Mouse (Mus musculus): ENCODE data around the gene Il9.

Il9 gene

DNA sequence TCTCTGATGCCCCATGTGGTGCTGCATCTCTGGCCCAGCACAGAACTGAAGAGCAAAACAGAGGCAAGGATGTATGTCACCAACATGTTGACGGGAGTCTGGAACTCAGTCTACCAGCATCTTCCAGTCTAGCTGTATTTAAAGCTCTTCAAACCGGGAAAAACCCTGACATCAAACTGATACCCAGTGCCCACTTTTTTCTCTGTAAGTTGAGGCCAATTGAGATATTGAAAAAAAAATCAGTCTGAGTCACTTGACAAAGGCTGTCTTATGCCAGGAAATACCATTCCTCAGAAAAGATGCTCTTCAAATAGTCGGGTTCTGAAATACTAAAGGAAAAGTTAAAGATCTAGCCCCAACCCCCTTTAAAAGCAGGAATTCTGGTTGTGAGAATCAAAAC lies at the start of gene Il9:
TSS of gene Il9 (minus strand) at position 101 of the 400 bp plus-strand sequence.
- DNase-seq = no peak

DNA sequence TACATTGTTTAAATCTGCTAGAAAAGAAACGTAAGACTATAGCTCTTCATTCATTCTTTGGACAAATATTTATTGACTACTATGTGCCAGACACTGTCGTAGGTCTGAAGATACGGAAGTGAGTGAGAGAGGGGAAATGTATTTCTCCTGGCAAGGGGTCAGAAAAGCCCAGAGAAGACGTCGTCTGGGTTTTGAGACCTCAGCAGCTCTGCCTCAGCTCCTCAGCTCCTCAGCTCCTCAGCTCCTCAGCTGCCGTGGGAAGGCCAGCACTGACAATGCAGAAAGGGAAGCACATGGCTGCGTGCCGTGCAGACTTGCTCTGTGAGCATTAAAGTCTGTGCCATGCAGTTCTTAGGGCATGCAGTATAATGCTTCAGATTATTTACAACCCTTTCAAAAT lies 47.6 kb upstream of the Il9 start:
- DNase-seq = no peak

DNA sequence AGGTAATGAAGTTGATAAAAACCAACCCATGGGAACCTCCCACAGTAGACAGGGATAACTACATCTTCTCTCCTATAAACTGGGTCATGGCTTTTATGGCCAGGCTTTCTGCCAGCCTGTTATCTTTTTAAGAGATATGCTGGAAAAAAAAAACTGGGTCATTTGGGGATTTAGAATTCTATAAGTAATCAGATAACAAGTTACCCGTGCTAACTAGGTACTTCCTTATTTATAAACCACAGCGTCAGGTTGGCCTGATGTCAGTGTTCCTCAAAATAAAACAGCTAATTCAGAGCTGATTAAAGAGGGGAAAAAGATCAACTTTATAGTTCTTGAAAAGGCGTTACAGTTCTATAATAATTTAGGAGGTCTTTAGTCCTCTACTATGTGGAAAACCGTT lies 47.0 kb upstream of the Il9 start:
- no peak for DNase-seq

DNA sequence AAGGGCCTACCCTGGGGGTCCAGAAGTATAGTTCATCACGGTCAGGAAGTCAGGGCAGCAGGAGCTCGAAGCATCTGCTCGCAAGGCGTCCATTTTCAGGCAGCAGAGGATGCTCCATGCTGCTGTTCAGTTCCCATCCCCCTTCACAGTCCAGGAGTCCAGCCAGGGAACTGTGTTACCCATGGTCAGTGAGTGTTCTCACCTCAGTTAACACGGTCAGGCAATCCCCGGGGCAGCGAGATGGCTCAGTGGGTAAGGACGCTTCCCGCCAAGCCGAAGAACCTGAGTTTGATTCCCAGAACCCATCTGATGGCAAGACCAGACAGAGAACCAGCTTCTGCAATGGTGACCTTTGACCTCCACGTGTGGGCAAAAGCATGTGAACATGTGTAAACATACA lies 46.2 kb upstream of the Il9 start:
- DNase-seq = no peak

DNA sequence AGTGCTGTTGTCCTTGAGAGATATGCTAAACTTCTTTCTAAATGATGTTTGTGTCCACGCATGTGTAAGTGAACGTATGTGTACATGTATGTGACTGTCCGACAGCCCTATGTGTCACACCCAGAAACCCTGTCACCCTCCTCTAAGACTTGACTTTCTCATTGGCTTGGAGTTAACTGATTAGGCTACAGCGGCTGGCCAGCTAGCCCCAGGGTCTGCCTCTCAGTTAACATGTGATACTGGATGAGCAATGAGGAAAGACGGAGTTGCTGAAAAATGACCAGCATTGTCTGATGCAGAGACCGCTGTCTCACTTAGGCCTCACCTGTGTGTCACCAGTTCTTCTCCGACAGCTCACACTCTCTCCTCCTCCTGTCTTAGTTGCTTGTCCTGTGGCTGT lies 45.8 kb upstream of the Il9 start:
- no peak for DNase-seq

DNA sequence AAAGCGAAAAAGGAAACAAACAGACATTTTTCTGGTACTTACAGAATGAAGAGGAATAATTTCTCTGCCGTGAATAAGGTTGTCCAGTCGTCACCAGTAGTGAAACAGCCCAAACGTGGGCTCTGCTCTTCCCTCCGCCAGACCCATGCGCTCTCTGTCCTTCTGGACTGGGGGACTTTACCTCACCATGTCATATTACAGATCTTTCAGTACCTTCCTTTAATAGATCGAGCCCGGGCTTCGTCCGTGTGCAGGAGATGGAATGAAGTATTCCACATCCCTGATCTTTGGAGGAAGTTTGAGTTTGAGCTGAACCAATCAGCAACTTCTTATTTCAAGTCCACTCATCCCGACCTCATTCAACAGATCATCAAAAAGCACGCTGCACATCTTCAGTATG lies 44.8 kb upstream of the Il9 start:
- DNase-seq = no peak

DNA sequence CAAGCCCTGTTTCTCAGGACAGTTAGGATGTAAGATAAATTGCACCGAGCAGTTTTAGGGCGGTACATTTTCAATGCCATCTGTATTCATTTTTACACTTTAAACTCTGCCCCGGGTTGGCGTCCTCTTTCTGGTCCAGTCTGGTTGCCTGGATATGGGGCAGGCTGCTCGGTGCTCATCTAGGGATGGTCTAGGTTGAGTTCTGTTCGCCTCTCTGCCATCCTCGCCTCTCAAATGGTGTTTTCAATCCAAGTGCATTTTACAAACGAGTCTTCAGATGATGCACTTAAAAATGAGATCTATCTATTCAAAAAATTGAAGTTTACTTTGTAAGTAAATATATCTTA lies 40.7 kb upstream of the Il9 start:
- no peak for DNase-seq

DNA sequence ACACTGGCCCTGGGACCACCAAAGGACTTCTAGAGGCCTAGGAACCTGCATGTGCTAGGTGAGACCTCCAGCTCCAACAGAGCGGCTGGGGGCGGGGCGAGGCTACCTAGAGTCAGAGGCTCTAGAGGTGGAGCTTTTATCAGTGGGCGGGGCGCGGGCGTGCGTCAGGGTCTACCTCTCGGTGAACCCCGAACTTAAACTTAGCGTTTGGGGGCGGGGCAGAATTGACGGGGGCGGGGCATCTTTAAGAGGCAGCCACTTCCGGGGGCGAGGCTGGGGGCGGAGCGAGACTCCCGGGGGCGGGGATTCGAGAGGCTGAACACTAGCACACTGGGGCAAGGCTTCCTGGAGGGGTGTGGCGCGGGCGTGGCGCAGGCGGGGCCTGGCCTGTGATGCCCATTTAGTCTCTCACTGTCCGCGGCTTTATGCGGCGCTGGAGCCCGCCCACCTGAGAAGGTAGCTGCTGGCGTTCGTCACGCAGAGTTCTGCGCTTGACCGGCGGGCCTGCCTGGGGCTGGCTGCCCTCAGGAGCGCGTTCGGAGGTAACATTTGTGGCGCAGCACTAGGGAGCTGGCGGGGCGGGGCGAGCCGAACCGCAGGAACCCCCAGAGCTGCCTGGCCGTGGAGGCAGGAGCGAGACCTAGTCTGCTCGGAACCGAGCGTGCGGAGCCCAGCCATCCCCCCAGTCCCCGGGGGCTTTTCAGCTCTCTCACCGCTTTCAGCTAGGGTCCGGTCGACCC lies 40.2 kb upstream of the Il9 start, which contains the start of gene Fbxl21:
TSS of gene Fbxl21 (plus strand) at position 392 of the 740 bp plus-strand sequence.
- DNase-seq = peak; percentile 92

DNA sequence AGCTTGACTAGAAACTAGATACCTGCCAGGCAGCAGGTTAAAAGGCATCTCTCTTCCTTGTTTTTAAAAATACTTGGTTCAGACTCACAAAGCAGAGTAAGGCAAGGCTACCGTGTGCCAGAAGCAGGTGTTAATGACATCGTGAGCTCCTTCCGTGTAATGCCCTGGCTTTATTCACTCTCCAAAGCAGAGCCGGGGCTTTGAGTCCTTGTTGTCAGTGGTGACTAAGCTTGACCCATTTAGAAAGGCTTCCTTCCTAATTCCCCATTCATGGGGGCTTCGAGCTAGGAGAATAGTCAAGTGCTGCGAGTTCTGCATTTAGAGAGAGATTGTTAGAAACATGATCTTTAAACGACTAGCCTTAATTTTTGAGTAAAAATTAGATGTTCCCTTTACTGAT lies 34.8 kb upstream of the Il9 start:
- no peak for DNase-seq

DNA sequence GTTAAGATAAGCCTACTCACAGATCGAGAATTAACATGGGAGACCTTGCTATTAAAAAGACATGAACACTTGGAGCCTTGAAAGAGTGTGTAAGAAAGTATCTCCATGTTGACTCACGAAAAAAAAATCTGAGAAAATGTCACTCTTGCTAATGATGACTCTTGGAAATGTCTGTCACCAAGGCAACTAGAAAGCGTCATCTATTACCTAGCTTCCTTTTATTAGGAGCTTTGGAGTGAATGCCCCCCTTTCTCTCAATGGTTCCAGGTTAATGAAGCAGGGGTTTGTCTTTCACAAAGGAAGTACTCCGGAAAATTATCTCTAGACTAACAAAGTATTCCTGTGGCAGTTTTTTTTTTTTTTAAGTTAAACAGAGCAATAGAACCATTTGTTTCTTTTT lies 34.3 kb upstream of the Il9 start:
- DNase-seq = no peak

DNA sequence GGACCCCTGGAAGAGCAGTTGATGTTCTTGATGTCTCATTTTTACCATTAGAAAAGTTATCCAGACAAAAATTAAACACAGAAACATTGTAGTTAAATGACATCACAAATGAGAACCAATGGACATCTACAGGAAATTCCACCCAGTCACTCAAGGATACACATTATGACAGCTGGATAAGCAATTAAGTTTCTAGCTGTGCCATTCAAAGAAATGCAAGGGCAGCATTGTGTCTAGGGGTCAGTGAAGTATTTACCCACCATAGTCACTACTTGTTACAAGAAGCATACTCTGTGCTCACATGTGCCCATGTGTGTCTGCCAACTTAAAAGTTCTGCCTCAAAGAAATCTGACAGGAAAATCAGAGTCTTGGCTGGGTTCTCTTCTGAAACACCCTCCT lies 31.5 kb upstream of the Il9 start:
- DNase-seq = no peak

DNA sequence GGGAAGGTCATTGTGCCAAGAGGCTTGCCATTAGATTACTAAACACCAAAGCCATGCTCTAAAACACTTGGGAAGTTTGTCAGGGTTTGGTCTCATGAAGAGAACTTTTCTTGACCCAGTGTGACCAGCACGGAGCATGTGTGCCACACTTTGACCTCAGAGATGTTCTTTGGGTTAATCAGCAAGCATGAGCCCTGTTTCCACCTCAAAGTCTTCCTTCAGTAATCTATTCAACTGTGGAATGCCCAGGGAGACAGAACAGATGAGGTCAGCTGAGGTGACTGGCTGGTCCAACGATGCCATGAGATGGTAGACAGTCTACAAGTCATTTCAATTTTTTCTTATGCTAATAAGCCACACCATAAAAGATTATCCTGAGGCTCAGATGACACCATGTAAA lies 27.8 kb upstream of the Il9 start:
- DNase-seq = no peak

DNA sequence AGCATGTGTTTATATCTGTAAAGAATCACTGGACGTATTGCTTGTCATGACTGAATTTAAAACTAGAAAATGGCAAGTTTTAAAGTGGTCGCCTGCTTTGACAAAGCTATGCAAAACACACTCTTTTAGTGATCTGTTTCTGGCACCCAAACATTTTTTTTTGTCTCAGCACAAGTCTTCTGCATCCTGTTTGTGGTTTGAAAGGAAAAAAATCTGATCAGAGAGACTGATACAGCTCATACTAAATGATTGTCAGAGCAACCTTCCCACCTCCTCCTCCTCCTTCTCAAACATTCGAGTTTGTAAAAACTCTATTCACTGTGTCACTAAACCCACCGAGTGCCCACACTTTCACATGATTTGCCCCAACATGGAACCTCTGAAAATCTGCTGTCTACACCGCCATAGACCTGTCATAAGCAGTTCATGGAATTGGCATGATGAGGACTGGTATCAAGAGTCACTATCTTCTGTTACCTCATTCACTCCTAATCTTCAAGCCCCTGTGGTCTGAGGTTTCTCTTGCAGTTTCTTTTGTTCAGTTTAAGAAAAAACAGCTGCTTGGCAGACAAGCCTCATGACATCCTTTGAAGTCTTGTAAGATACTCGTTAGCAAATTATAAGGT lies 24.9 kb upstream of the Il9 start:
- peak; percentile 62 for DNase-seq

DNA sequence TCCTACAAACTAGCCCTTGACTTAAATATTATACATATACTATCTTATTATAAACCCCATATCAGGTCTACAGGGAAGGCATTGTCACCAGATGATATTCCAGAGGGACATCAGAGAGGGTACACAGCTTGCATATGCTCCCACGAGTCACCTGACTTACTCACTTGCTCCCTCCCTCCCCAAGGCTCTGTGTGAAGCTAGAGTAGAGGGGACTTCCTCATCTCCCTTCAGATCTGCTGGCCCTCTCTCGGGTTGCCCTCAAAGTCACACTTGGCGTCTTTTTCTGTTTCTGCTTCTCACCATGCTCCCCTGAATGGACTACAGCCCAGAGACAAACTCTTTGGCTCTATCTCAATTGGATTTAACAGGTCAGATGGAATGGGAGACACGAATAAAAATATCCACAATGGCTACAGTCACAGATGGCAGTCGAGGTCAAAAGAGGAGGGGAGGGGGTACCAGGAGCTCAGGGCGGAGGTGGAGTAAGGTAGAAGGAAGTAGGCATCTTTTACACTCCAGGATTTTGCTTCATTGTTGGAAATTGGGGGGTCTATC lies 19.9 kb upstream of the Il9 start:
- no peak for DNase-seq

DNA sequence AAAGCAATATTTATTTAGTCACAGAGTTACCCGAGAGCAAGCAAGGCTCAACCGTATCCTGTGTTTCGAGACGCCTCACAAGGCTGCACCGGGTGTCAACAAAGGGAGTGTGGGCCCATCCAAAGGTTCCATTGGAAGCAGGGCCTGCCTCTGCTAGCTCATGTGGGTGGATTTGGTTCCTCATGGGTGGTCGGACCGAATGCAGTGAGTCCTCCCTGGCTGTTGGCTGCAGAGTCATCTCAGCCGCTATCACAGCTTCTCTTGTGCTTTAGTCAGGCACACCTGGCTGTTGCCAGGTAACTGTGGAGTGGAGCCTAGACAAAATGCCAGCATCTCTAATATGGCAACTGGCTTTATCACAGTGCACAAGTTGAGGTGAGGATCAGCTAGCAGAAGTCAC lies 18.6 kb upstream of the Il9 start:
- no peak for DNase-seq

DNA sequence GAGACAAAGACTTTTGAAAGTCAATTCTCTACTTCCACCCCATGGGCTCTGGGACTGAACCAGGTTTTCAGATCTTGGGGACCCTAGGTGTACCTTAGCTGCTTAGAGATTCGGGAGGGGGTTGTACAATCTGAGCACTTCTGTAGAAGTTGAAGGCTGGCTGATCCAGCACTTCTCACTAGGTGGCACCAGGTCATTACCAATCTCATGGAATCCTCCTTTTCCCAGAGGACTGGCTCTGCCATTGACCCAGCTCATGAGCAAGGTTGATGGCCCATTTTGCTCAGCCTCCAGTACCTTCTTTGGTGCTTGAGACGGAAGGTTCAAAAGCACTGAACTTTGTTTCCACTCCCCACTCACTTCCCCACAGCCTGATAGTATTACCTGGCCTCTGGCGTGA lies 18.1 kb upstream of the Il9 start:
- DNase-seq = no peak

DNA sequence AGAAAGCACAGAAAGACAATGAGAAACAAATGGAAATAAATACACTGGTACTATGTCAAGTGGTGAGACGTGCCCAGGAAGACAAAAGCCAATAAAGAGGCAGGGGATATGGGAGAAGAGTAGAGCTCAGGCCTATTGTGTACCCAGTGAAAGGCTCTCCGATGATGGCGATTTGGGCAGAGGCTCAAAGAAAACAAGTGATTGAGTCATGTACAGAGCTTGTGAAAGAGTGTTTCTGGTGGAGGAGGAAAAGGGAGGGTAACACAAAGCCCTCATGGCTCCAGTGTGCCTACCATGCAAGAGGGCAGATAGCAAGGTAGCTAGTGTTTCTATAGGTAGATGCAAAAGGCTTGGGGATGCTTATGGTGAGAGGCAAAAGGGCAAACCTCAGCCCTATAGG lies 12.4 kb upstream of the Il9 start:
- DNase-seq = no peak

DNA sequence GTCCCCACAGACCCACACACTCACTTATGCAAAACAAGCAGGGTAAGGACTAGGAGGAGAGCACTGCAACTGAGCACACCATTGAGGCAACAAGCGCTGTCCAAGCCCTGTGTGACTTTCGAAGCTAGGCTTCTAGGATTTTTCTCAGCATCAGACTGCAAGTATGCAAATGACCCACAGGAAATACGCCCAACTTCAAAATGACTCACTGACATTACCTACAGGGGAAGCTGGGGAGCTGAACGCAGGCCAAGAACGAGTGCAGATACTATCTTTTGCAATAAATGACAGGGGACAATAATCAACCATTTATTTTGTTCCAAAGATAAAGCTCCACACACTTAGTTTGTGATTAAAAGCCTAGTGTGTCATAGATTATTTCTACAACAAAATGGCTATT lies 6.0 kb upstream of the Il9 start:
- no peak for DNase-seq

DNA sequence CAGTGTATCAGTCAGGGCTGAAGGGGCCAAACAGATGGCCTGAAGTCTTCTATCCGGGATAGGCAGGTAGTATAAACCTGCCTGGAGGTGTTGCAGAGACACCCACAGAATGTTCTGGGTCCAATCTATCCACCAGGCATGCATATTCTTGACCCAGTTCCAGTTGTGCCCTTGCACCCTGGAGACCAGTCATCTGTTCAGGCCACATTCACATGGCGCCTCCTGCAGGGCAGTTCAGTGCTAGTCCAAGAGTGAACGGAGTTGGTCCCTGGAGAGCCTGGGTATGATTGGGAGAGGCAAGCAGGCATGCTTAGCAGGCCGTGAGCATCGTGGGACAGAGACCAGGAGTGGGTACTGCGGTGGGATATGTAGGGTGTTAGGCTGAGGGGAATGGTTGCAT lies 4.0 kb downstream of the Il9 start:
- no peak for DNase-seq

DNA sequence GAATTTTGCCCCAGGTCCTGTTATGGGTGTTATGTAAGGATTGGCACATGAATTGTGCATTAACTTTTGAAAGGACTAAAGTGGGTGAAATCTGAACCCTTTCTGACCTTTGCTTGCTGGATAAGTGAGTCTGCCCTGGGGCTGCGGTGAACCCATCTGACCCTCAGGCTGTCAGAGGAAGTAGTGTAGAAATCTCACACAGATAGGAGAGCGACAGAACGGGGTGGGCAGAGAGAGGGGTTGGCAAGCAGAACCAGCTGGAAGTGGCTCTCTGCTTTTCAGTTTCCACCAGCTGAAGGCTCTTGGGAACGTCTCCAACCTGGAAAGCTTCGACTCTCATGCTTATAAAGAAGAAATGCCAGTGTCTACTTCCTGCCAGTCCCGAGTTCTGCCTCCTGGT lies 4.8 kb downstream of the Il9 start:
- no peak for DNase-seq

DNA sequence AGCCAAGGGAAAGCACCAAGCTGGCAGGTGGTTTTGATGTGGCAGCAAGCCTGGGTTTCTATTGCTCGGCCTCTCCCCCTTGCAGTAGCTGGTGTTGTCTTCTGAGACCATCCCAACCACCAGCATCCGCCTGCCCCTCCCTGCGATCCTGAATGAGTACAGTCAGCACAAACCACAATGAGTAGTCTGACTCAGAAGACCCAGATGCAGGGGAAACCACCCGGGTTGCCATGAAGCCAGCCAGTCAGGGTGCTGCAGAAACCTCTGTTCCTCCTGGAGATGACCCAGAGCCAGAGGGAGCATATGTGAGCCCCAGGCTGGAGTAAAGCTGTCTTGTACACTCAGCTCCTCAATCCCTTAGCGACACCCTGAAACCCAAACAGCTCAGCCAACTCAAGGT lies 5.3 kb downstream of the Il9 start:
- DNase-seq = peak; percentile 72

DNA sequence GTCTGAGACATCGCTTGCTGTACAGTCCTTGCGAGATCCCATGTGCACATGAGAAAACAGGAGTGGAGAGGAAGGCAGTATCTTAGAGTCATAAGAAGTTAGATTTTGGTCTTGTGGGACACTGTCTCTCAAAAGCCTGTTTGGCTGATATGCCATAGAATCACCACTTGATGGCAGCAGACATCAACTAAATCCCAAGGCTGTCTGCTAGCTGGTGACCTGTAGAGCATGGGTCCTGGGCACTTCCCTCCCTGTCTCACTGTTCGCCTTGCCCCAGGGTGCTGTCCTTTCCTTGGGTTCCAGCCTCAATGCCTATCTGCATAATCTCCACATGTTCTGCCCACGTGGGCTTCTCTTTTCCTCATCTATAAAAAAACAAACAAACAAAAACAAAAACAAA lies 6.7 kb downstream of the Il9 start:
- peak; percentile 48 for DNase-seq

DNA sequence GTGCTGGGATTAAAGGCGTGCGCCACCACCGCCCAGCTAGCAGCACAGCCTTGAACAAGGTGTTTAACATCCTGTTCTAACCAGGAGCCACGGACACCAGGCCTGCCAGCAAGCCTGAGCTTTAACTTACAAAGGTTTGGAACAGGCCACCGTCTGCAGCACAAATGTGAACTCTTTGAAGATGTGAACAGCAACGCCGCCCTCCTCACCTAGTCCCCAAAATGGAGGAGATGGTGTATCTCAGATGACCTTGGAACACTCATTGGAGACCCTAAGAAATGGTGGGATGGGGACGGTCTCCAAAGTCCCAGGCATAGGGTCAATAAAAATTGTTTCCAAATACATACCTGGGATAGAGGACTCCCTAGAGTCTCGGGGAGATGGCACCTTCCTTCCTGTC lies 9.4 kb downstream of the Il9 start:
- DNase-seq = no peak

DNA sequence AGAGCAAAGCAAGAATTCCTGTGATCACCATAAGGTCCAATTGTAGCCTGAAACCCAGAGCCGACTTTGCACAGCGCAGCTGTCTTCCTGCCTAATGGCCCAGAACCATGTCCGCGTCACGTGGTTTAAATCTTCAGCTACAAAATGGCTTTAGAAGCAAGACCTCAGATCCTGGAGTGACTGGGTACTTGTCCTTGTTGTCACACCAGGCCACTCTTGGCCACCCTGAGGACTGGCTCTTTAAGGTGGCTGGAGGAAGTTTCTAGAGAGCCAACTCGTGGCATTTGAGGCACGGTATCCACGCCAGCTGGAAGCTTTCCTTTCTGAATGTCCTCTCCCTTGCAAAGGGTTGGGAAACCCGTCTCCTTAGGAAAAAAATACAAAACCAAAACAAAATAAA lies 10.1 kb downstream of the Il9 start:
- no peak for DNase-seq

DNA sequence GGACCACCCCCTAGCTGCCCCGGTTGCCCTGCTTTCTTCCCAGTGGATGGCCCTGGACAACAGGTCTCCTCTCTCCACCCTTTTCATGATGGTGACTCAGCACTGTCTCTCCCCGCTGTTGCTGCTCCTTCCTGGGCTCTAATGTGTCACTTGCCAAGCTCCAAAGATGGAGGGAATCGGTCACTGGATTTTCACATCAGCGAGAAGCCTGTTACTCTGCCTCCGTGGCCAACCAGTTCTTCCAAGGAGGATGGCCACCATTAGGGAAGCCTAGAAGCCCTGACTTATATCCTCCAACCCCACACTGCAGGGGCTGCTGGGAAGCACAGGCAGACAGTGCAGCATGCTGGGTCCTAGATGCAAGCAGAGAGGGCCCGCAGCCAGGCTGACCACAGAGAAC lies 10.8 kb downstream of the Il9 start:
- no peak for DNase-seq
